Mouse (Mus musculus): ENCODE data around the gene Gm20388.

- TF ChIP-seq CTCF (IDR thresholded peaks at IDR 0.05; ENCODE audit: low read depth) (no peak), EP300 (IDR thresholded peaks at IDR 0.05; ENCODE audit: low read depth) (no peak)
These were observed 3131.1 kb downstream of the Gm20388 start for GRCm38 (mm10) chr8:123041774-123042105.

All from liver, embryonic 14.5 days (tissue).